Mouse (Mus musculus): ENCODE data around the gene Abcc9. TPM values are rescaled to one million over a fixed set of nuclear protein-coding genes. Genes with fewer than 3 reads are reported as not detected.

Gene Abcc9
- 1 to 10 TPM; 3.1 to 3.3 TPM for total RNA-seq (2021)

GRCm38 (mm10) chr6:142701652-142702637 is at the start of gene Abcc9:
Abcc9 (minus strand) TSS chr6:142702315.
- DNase-seq, result no peak

- no peak for DNase-seq
Observed at GRCm38 (mm10) chr6:142751365-142751764, 49.2 kb upstream of the Abcc9 start.

GRCm38 (mm10) chr6:142748057-142748708 is 46.1 kb upstream of the Abcc9 start:
- DNase-seq, result no peak

- DNase-seq, result no peak
Observed at GRCm38 (mm10) chr6:142747165-142747564, 45.0 kb upstream of the Abcc9 start.

GRCm38 (mm10) chr6:142746765-142747164 is 44.6 kb upstream of the Abcc9 start:
- DNase-seq, result no peak

GRCm38 (mm10) chr6:142745484-142745883 is 43.4 kb upstream of the Abcc9 start:
- DNase-seq, result no peak

- no peak for DNase-seq
Observed at GRCm38 (mm10) chr6:142743193-142743592, 41.1 kb upstream of the Abcc9 start.

- no peak for DNase-seq
Observed at GRCm38 (mm10) chr6:142741763-142742162, 39.6 kb upstream of the Abcc9 start.

GRCm38 (mm10) chr6:142738637-142739036 is 36.5 kb upstream of the Abcc9 start:
- DNase-seq, result no peak

GRCm38 (mm10) chr6:142738225-142738624 is 36.1 kb upstream of the Abcc9 start:
- no peak for DNase-seq

- DNase-seq, result no peak
Observed at GRCm38 (mm10) chr6:142735302-142736005, 33.3 kb upstream of the Abcc9 start.

- DNase-seq, result no peak
Observed at GRCm38 (mm10) chr6:142732567-142733290, 30.6 kb upstream of the Abcc9 start.

GRCm38 (mm10) chr6:142726032-142726431 is 23.9 kb upstream of the Abcc9 start:
- no peak for DNase-seq

GRCm38 (mm10) chr6:142721731-142722130 is 19.6 kb upstream of the Abcc9 start:
- no peak for DNase-seq

GRCm38 (mm10) chr6:142720641-142721040 is 18.5 kb upstream of the Abcc9 start:
- DNase-seq, result no peak

GRCm38 (mm10) chr6:142718167-142718566 is 16.1 kb upstream of the Abcc9 start:
- DNase-seq, result no peak

GRCm38 (mm10) chr6:142717186-142717585 is 15.1 kb upstream of the Abcc9 start:
- DNase-seq, result no peak

GRCm38 (mm10) chr6:142715026-142715425 is 12.9 kb upstream of the Abcc9 start:
- DNase-seq, result no peak

- no peak for DNase-seq
Observed at GRCm38 (mm10) chr6:142711106-142711505, 9.0 kb upstream of the Abcc9 start.

- no peak for DNase-seq
Observed at GRCm38 (mm10) chr6:142710690-142711089, 8.6 kb upstream of the Abcc9 start.

- no peak for DNase-seq
Observed at GRCm38 (mm10) chr6:142708369-142708768, 6.3 kb upstream of the Abcc9 start.

GRCm38 (mm10) chr6:142706688-142707087 is 4.6 kb upstream of the Abcc9 start:
- DNase-seq, result no peak
